Mouse (Mus musculus) kidney, adult 11 months (tissue): ENCODE data around the gene Sgf29.

Source experiments
- DNase-seq: peaks from one replicate; pipeline ENCODE4 v3.0.0; 2022

Sgf29 gene

DNA sequence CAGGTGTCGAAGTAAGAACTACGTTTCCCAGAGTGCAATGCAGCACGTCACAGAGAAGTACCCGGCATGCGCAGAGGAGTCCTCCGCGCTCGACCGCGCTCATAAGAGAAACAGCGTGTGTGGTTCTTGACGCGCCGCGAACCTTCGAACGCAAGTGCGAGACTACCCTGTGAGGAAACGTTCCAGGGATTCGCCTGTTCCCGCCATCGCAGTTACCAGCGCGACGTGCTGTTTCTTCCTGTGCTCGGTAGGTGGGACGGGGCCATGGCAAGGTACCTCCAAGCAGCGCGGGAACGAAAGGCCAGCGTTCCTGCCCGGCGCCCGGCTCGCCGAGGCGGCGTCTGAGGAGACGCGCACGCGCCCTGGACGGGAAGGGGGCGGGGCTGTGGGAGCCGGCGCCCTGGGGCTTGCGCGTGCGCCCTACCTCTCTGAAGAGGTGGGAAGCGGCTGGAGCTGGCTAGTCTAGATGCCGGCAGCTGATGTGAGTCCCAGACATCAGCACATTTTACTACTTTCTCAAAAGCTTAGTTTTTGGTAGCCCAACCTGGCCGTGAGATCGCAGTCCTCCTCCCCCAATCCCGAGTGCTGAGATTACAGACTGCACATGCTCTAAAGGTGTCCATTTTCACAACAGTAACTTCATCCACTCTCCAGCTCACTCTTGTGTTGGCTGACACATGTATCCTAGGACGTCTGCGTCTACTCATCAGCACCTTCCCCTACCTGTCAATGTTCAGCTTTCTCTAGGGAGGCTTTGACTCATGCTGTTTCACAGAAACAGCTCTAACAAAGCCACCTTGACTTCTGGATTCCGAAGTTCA lies at the start of gene Sgf29:
TSS of gene Sgf29 (plus strand) at position 79 of the 821 bp plus-strand sequence.
- DNase-seq, result peak; percentile 91

DNA sequence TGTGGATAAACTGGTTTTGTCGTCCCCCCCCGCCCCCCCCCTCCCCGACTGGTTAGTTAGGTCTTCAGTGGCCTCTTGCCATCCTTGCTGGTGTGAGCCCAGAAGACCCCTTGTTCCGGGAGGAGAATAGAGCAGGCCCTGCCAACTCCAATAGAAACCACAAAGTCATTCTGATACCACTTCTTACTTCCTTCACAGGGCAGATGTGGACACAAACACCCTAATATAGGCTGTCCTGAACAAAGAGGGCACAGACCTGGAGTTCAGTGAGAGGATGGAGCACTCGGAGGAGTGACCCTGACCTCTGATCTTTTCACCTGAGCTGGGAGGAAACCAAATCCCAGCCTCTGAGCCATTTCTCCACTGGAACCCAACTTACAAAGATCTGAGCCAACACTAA lies 47.2 kb upstream of the Sgf29 start:
- DNase-seq, result no peak

DNA sequence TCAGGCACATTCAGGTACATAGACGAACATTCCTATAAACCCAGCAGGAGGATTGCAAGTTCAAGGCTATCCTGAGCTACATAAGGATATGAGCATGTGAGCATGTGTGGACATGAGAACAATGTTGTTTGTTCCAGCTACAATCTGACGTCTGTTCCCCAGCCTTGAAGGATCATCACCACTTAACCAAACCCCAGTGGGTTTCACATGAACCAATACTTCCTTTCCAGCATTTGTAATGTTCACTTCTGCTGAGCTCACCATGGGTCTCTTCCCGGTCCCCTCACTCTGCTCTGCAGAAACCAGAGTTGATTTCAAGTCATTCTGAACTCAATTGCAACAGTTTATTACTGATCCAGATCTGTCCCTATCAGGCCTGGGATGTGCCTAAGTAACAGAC lies 46.5 kb upstream of the Sgf29 start:
- DNase-seq, result no peak

DNA sequence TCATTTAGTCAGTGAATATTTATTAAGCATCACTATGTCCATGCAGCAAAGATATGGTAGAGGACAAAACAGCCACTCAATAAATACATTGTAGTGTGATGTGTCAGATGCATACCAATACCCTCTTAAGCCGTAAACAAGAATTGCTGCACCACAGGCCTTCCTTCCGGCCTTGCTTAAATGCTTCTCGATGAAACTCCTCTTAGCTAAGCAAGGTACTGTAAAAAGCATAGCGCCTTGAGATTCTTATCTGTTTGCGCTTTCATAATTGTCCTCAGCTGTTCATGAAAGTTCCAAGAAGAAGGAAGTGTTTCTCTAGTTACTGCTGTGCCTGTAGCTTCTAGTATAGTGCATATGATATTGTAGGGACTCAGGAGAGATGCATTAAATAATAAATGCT lies 42.5 kb upstream of the Sgf29 start:
- no peak for DNase-seq

DNA sequence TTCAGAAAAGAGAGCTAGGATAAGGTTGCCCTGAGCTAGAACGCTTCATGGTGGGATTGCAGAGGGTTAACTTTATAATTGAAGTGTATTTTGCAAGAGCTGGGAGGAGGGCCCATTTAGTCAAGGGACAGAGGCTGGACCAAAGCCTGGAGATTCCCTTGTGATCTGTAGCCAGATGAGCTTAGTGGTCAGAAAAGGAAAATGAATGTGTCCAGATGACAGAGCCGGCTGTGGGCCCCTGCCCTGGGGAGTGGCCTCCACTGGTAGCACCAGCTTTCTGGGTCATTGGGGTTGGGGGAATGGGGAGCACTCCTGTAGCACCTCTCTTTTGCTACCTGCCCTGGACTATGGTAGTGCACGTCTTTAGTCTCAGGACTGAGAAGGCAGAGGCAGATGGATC lies 42.0 kb upstream of the Sgf29 start:
- no peak for DNase-seq

DNA sequence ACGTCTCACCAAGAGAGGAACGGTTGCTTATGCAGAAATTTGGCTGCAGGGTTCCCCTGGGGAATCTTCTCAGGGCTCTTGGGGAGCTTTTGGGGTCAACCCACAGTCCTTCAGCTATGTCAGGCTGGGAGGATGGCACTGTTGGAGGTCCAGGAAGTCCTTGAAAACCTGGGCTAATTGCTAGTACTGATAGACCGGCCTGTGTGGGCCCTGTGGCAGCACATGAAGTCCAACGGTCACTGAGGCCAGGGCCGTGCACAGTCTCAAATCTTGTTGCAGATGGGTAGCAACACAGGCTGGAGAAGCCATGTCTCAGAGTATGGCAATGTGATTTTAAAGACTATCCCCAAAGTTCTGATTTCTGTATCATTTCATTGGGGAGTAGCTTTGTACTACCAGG lies 41.3 kb upstream of the Sgf29 start:
- DNase-seq, result no peak

DNA sequence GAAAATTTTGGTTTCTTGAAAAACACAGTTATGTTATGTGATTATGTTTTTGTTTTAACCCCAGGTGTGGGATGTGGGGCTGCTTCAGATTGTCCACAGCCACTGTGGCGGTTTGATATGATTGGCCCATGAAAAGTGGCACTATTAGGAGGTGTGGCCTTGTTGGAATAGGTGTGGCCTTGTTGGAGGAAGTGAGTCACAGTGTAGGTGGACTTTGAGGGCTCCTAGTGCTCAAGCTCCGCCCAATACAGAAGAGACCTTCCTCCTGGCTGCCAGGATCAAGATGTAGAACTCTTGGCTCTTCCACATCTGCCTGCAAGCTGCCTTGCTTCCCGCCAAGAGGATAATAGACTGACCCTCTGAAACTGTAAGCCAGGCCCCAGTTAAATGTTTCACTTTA lies 36.4 kb upstream of the Sgf29 start:
- DNase-seq, result no peak

DNA sequence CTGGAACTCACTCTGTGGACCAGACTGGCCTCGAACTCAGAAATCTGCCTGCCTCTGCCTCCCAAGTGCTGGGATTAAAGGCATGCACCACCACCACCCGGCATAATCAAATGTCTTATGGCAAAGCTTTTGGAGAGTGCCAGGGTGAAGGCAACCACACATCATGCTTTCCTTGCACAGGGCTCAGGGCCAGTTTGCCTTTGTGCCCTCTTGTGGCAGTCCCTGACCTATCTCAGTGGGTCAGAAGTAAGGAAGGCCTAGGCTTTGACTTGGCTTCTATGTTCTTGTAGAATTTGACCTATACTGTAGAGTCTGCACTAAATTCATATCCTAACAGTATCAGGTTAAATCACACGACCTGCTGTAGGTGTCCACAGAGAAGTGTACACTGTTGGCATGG lies 32.4 kb upstream of the Sgf29 start:
- DNase-seq, result no peak

DNA sequence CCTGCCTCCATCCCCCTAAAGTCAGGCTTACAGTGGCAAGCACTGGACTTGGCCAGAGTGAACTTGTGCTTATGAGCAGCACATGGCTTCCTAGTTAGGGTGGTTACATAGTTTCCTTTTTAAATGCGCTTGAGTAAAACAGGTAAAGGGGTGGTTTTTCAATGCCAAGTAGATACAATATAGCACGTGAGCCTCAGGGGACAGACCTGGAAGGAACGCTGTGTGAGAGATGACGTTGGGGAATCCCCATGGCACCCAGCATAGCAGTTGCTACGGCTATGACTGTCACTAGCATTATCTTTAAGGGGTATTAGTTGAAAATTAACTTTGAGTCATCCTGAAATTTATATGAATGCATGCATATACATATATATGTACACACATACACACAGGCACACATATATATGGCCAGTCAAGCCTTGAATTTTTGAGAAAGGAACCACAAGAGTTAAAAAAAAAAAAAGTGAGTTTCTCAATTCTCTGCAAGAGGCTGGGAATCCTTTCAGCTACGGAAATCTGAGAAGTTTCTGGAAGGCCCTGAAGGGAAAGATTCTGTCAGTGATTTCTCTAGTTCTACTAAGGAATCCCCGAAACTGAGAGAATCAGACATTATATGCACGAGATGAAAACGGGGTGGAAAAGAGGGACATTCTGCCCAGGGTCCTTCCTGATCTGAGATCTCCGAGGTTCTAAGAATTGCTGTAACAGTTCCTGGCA lies 29.4 kb upstream of the Sgf29 start:
- no peak for DNase-seq

DNA sequence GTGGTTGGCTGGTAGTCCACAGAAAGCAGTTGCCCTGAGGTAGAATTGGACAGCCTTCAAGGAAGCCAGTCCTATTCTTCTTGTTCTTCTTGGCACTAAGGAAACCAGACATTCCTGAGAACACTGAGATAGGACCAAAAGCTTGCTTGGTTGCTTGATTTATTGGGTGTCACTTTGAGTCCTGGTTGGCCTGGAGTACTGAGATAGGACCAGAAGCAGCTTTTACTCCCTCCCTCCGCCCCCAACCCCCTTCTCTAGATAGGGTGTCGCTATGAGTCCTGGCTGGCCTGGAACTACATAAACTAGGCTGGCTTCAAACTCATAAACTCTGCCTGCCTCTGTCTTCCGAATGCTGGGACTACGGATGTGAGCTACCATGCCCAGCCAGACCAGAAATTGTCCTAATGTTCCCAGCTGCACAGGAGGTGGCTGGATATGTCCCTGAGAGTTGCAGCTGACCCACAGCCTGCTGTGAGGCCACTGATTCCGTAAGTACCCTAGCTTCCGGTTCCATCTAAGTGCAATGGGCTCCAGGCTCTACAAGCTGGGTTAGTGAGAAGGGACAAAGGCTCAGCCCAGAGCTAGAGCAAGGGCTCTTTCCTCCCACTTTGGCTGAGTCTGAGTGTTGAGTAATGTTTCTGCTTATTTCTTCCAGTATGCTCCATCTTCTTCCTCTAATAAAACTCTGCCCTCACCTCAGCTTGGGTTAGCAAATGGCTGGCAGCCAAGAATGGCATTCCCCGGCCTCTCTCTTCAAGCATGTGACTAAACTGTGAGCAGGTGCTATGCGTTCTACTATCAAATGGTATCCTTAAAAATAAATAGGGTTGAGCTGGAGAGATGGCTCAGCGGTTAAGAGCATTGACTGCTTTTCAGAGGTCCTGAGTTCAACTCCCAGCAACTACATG lies 27.4 kb upstream of the Sgf29 start:
- no peak for DNase-seq

DNA sequence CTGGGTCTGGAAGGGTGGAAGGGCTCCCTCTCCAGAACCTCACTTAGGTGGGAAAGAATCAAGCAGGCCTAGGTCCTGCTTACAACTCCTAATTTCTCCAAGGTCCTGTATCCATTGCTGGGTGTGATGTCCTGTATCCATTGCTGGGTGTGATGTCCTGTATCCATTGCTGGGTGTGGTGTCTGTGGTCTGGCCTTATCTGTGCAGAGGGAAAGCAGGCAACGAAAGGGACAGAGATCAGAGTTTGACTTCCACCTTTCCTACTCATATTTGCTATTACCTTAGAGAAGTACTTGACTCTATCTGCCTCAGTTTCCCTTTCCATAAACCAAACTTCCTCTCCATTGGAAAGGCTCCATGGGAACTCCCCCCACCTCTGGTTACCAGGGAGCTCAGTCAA lies 25.7 kb upstream of the Sgf29 start:
- DNase-seq, result no peak

DNA sequence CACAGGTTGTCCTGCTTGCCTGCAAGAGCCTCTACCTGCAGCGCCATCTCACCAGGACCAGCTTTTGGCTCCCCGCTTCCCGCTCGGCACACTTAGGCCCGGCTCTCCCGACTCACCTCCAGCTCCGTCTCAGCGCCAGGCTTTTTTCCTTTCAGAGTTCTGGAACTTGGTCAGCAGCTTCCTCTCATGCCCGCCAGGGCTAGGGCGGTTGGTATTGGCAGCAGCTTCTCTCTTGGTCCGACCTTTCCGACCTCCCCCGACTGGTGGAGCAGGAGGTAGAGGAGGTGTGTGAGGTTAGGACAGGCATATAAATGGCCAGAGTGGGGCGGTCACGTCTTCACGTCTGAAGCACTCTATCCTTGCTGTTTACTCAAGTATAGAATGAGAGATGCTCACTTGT lies 24.3 kb upstream of the Sgf29 start:
- DNase-seq, result no peak

DNA sequence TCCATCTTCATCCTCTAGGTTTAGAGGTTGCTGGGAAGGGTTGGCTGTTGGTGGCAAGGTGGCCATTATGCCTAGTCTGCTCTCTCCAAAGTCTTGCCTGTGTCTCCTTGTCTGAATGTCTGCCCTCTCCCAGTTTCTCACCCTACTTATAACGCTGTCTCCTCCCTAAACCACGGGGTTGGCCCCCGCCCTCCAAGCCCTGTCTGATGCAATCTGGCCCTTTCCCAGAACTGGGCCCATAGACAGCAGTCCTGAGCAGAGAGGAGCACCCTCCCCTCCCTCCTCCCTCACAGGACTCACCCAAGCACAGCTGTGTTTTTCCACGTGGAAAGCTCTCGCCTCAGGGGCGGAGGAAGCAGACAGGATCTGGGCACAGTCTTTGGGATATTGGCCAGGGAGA lies 23.7 kb upstream of the Sgf29 start:
- peak; percentile 79 for DNase-seq

DNA sequence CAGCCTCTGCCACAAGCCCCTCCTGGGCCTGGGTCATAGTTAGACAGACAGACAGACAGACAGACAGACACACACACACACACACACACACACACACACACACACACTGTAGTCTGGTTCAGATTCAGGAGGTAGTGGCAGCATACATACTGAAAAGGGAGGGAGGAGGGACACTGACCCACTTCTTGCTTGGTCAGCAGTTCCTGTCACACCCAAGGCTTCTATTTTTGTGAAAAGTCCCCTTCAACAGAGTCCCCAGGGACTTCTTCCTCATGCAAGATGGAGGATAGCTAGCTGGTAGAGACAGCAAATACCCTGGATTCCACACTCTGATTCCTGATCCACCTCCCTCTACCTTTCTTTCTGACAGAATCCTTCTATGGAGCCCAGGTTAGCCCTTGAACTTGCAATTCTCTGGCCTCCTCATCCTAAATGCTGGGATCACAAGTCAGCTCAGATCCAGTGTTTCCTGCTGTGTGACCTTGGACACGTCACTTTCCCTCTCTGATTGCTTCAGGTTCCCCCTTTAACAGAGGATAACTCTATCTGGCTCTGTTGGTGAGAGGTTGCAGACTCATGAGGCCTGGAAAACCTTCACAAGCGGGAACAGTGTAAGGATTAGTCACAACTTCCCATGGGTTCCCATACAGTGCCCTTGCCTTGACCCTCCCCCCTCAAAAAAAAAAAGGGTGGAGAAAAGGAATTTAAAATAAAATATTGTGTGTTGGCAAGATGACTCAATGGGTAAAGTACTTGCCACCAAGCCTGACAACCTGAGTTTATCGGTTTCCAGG lies 23.1 kb upstream of the Sgf29 start:
- DNase-seq, result no peak

DNA sequence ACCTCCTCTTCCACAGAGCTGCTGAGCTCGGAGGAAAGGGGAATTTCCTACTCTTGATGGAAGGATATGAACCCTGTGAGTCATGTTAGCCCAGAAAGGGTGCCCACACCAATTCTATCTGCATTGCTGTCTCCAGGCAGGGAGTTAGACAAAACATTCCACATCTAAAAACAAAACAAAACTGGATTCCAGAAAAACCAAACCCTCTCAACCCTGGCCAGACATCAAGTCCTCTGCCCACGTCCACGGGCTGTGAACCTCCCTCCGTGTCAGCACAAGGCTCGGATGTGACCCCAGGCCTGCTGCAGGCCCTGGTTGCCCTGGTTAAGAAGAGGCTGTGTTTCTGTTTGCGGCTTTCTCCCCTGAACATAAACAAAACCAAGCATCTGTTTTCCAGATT lies 21.0 kb upstream of the Sgf29 start:
- DNase-seq, result no peak

DNA sequence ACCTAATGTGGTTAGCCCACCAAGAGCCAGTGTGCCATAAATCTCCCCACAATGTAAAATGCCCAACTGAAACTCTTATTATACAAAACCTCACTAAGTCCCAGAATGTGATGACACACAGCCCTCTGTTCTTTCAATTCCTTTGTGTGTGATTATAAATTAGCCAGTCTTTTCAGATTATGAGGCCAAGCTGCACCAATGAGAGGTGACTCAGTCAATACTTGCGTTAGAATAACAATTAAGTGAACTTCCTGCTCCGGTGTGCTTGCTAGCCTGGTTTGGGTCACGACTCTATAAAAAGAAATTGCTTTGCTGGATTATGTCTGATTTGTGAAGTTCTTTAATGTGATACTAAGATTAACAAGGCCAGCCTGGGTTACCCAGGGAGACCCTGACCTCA lies 19.2 kb upstream of the Sgf29 start:
- no peak for DNase-seq

DNA sequence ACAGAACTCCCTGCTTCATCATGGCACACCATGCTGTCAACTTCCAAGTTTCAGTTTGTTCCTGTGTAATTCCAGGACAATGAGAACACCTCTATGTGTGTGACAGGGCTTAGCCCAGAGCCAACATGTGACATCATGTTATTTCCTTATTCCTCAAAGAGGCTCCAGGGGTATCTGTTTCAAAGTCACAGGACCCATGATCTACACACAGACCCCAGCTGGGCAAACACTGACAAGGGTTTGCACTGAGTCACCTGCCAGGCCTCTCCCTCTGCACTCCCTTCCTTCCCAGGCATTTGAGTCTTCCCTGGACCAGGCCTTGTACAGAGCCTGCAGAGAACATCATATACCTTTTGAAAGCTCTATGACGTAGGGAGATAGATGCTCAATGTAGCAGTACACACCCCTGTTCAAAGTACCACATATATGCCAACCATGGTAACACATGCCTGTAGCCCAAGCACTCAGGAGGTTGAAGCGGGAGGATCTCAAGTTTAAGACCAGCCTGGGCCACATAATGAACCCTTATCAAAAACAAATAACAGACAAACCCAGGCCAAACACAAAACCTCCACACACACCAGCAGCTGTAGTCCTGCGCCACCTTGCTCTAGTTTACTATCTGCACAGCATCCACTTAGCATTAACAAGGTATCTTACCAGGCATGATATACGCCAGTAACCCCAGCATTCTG lies 18.1 kb upstream of the Sgf29 start, which contains the start of gene Nupr1:
TSS of gene Nupr1 (minus strand) at position 38 of the 695 bp plus-strand sequence.
- no peak for DNase-seq

DNA sequence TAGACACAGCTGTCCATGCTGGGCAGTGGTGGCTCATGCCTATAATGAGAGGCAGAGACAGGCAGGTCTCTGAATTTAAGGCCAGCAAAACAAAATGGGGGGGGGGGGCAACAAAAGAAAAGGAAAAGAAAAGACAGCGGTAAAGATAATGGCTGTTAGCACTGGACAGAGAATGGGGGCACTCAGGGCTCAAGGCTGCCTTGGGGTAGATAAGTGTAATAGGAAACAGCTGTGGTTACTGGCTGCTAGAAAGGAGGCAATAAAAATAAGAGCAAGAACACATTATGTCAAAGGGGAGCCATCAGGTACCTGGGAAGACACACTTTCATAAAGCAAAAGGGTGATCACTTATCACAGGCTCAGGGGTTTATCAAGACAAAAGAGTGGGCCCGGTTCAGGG lies 16.6 kb upstream of the Sgf29 start:
- DNase-seq, result no peak

DNA sequence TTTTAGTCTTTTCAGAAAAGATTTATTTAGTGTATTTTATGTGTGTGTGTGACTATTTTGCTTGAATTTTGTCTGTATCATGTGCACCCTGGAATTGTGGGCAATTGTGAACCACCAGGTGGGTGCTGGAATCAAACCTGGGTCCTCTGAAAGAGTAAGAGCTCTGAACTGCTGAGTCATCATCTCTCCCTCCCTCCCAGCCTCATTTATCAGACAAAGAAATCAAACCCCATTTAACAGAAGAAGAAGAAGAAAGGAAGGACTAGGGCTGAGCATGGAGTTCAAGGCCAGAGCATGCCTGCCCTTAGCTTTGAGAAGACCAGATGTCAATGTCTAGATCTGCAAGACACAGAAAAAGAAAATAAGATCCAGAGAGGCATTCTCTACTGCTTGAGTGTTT lies 13.7 kb upstream of the Sgf29 start:
- DNase-seq, result no peak

DNA sequence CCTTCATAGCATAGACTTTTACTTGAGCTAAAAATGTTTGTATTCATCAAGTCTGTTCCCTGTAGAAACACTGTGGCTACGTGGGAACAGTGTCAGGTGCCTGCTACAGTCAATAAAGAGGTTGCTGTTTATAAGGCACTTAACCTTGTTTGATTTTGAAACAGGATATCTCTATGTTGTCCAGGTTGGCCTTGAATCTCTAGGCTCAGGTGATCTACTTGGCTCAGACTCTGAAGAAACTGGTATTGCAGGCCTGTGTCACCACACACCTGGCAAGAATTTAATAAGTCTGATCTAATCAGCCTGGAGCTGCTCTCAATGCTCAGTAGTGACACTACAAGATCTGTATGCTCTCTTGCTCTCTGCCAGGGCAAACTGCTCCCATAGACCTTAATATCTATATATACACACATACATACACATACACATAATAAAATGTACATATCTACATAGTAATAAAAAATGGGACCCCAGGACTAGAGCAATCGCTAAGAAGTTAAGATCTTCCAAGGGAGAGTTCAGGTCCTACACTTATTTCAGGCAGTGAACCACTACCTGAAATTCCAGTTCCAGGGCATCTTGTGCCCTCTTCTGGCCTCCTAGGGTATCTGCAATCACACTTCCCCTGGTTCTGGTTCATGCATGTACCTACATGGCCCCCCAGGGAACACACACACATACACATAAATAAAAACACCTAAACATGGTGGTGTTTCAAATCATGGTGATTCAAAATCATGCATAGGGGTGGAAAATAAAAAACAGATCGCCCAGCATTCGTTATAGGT lies 12.2 kb upstream of the Sgf29 start:
- peak; percentile 45 for DNase-seq
